Mouse (Mus musculus) ES-E14 (cell line): ENCODE results near the gene Rtel1.

ENCODE experiments used
- CHD2 ChIP-seq: IDR thresholded peaks from 2 replicates; pipeline ENCODE4 v1.6.1; 2014; ENCODE audit warnings: mild to moderate bottlenecking, low read depth, low read length, inconsistent platforms
- HCFC1 ChIP-seq: IDR thresholded peaks from 2 replicates; pipeline ENCODE4 v1.6.1; 2012; ENCODE audit warnings: low read length, inconsistent platforms, borderline replicate concordance; ENCODE audit not compliant: insufficient read depth
- MAFK ChIP-seq: IDR thresholded peaks from 2 replicates; pipeline ENCODE4 v1.6.1; 2014; ENCODE audit warnings: mild to moderate bottlenecking, low read depth, low read length, inconsistent platforms; ENCODE audit not compliant: insufficient read depth
- ZC3H11A ChIP-seq: IDR thresholded peaks from 2 replicates; pipeline ENCODE4 v1.6.1; 2012; ENCODE audit warnings: low read depth, mild to moderate bottlenecking, inconsistent platforms, low read length, borderline replicate concordance
- ZNF384 ChIP-seq: IDR thresholded peaks from 2 replicates; pipeline ENCODE4 v1.6.1; 2012; ENCODE audit warnings: low read depth, low read length, inconsistent platforms

DNA sequence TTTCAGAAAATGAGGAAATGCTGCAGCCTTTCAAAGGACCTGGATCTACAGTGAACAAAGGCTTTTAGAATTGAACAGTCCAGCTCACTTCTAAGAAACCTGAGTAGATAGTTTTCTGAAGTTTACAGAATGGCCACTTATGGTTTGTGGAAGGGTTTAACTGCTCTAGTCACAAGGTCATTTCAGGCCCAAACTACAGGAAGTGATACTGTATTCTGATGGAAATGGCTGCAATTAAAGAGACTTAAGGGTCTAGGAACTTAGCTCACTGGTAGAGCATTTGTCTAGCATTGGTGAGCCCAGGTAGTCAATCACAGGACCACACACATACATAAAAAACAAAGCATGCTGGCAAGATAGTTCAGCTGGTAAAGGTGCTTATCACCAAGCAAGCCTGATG, 13.0 kb downstream of the Rtel1 start:
- TF ChIP-seq ZC3H11A (no peak), MAFK (no peak), CHD2 (no peak), HCFC1 (no peak), ZNF384 (no peak)
